Mouse (Mus musculus) right cerebral cortex, postnatal 10 days (tissue): Measurements from ENCODE around the gene Galntl5.
"Not testable (repeated sequence)": the region's sequence is repeated elsewhere in the genome, so short reads cannot be mapped to it uniquely, and the experiment has no call there.

Source experiments
- DNase-seq, 2 experiments: peaks; one replicate each; pipeline ENCODE4 v3.0.0; 2021; ENCODE audit warnings: low spot score in 2 of 2

Gene Galntl5

DNA sequence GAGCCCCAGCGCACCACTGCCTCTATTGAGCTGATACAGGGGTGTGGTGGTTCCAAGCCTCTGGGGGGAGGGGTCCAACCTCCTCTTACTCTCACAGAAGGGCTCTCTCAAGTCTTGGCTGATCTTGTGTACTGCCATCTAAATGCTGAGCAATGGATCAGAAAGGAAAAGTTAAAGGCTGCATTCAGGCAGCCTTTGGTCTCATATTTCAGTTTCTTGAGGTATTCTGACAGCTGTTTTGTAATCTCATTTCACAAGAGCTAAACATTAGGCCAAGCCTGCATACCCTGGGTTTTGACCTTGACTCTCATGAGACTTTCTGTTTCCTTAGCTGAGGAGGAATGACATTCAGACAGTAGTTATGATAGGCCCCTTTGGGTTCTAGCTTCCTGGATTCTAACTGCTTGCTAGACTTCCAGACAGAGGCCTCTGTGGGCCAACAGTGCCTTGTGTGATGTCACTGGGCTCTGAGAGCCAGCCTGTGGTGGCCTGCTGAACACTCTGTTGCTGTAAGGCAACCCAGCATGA, at the start of gene Galntl5:
TSS of gene Galntl5 (plus strand) at position 457 of the 528 bp plus-strand sequence.
- DNase-seq, result no peak

DNA sequence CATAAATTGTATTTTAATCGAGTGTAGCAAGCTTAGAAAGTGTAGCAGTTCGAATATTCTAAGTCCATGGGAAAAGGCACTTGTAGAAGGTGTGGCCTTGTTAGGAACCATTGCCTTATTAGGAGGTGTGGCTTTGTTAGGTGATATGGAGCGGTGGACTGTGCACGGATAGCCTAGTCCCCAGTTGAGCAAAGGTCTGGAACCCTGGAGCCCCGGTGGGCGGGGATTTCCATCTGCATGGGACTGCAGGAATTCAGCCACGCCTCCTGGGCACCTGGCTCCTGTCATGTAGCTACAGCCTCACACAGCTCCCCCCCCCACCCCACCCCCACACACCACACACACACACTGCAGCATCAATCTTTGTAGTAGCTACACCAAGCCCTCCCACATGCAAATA, 34.6 kb upstream of the Galntl5 start:
- no peak for DNase-seq

DNA sequence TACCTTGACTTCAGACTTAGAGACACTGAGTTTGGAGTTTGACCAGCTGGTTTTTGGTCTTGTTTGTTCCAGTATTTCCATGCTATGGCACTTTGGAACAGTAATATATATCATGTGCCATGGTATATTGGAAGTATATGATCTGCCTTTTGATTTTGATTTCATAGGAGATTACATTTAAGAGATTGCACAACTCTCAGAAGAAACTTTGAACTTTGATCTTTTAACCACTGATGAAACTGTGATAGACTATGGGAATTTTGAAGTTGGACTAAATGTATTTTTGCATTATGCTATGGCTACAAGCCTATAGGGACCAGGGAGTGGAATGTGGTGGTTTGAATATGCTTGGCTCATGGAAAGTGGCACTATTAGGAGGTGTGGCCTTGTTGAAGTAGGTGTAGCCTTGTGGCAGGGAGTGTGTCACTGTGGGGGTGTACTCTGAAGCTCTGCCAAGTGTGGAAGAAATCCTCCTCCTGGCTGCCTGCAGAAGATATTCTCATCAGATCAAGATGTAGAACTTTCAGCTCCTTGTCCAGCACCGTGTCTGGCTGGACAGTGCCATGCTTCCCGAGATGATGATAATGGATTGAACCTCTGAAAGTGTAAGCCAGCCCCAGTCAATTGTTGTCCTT, 31.8 kb upstream of the Galntl5 start:
- DNase-seq, result no peak

DNA sequence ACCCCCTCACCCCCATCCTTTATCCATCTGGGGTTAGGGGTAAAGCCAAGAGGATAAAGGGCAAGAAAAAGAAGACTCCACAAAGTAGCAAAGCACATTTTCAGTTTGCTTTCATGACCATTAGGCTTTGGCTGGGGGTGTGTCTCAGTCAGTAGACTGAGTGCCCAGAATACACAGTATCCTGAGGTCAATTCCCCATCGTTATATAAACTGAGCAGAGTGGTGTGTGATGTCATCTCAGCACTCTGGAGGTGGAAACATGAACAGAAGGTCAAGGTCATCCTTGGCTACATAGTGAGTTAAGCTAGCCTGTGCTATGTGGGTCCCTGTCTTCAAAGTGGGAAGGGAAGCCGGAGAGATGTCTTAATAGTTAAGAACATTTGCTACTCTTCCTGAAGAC, 27.8 kb upstream of the Galntl5 start:
- no peak for DNase-seq

DNA sequence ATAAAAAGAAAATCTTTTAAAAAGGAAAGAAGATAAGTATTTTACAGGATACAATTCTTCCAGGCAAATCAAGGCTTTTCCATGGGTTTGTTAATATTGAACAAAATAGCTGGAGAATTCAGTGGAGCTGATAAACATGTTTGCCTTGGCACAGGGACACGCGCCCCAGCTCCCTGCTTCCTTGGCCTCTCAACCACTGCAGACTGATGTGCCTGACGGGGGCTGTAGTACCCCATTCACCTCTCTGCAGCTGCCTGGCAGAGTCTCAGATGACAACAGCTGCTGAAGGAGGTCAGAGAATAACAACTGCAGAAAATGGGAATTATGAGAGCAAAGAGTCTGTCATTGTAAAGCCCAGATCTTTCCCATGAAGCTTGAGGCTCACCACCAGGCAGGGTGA, 27.3 kb upstream of the Galntl5 start:
- no peak for DNase-seq

DNA sequence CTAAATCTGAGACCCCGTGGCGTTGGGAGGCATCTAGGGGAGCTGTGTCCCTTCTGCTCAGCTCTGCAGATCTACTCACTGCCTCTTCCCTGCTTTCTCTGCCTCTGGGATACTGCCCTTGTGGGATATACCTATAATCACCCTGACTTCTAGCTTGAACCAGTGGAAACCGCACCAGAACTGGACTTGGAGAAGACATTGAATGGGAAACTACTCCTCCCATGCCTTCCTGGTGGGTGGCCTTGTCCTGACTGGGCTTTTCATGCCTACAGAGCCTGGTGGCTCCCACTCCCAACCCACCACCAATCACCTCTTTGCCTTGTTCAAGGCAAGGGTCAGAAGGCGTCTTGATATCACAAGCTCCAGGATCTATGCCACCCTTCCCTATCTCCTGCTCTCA, 26.4 kb upstream of the Galntl5 start:
- DNase-seq, result no peak

DNA sequence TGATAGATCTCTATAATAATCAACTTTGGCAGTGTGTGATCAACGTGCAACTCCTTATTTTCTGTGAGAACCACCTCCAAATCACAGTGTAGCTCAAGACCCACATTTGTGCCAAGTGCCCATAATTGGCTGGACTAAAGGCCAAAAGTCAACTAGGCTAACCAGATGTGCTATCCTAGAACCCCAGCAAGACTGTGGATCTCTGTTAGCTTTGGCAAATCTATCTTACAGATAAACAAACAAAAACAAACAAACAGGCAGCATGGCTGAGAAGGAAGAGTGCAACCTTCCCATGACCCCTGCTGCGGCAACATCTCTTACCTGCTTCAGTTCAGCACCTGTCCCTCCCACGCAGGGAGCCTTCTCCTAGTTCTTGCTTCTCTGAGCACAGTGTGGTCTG, 25.9 kb upstream of the Galntl5 start:
- no peak for DNase-seq

DNA sequence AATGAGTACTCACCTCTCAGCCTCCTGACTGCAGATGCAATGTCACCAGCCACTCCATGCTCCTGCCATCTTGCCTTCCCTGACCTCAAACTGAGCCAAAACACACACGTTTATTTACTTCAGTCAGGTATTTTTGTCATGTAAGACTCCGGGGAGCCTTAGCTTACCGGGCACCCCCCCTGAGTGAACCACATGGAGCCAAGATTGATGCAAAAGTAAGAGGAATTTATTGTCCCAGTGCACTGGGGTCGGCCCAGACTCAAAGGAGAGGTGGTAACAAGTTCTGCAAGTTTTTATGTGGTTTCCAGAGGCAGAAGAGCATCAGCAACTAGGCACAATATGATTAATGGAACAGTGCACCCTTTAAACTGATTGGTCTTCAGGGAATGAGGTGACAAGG, 24.1 kb upstream of the Galntl5 start:
- DNase-seq, result no peak

DNA sequence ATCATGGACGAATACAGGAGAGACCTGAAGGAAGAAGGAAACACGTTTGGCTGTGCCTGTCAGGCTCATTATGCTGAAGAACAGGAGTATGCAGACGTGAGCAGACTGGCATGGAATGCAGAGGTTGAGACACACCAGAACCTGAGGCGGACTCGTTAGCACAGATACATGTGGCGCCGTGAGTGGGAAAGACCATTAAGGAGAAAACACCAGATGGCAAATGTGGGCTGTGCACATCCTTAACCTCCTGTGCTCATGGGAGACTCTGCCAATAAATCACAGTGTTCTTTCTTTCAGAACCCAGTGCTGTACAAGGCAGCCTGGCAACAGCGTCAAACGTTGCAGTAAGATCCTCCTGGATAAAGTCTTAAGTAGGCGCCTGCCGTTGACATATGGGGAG, 20.7 kb upstream of the Galntl5 start:
- DNase-seq, result peak; percentile 26 to 41

DNA sequence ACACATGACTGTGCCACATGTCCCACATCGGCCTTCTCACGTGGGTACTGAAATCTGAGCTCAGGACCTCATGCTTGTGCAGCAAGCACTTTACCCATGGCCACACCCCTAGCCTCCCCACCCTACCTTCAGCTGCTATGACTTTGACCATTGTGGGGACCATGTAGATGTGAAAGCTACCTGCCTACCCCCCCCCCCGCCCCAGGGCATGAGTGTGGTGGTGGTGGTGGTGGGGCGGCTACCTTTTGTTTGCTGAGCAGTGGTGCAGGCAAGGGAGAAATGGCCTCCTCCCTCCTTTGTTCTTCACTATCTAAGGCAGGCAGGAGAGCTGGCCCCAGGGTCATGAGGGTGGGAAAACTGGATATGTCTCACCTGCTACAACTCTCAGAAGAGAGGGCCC, 18.3 kb upstream of the Galntl5 start:
- DNase-seq, result no peak

DNA sequence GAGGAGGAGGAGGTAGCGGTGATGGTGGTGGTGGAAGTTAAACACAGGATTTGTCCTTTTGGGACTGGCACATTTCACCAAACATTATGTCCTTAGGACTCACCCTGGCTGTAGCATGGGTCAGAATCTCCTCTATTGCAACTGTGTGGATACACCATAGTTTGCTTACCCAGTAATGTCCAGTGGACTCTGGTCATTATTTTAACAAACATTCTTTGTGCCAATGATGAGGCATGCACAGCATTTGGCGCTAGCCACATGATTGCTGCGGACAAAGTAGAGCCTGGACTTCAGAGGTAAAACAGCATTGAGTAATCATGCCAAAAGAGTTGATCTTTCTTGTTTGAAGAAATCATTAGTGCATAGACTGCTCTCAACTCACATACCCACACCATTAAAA, 17.3 kb upstream of the Galntl5 start:
- no peak for DNase-seq

DNA sequence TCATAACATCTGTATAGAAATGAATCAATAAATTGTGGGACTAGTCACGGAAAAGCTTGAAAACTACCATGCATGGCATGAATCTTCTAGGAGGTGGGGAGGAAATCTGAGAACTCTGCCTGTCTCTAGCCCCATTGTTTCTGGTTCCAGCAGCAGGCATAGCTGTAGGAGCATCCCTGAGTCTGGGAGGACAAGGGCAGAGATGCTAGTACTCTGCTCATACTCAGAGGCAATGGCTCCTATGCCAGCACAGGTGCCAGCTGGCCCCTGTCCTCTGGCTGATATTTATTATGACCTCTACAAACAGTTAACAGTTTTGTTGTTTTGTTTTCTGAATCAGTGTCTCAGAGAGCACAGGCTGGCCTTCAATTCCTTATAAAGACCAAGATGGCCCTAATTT, 16.9 kb upstream of the Galntl5 start:
- DNase-seq, result no peak

DNA sequence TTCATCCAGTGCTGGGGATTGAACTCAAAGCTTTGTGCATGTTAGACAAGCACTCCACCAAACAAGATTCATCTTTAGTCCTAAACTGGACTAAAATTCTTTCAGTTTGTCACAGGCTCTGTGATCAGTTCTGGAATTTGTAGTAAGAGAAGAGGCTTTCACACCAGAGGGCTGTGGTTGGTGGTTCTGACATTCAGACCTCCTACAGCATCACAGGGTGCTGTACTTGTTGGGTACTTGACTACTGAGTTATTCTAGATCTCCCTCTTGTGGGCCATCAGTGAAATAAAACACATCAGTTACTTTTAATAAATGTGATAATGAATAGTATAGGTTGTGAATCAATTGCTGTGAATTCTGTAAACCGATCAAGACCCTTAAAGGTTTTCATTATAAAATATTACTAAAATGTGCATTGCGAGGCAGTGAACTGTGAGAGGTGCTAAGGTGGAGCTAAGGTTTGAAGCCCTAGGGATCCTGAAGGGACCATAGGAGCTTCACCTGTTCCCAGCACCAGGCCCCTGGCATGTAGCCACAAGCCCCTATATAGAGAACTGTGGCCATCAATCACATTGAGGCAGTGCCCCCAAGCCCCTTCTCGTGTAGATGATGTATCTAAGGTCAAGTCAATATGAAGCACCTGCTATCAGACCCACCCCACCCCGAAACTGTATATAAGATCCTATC, 16.0 kb upstream of the Galntl5 start:
- no peak for DNase-seq

DNA sequence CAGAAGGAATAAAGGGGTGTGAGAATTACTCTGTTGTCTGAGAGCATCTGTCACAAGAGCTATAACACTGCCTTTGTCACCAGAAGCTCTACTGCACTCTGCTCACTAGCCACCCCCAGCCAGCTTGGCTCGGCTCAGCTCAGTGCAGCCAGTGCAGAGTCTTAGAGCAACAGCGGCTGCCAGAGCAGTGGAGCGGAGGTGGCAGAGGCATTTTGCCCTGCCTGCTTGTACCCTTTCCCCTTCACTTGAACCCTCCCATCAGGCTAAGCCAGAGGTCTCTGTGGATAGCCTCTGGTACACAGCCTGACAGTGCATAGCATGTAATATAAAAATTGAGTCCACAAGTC, 15.5 kb upstream of the Galntl5 start:
- no peak for DNase-seq

DNA sequence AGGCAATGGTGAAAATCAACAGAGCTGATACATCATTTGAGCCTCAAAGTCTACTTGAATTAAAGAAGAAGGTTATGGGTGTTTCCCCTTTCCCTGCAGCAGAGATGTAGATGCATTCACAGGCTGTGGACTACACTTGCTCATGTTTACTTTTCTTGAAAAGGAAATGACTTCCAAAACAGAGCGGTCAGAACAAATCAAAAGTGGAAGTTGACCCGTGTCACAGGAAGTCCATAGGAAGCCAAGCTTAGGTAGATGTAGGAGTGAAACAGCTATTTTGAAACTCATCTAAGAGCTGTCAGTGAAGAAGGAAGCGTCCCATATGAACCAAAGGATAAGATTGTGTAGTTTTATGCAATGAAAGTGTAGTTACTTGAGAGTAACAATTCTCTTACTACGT, 14.6 kb upstream of the Galntl5 start:
- no peak for DNase-seq

DNA sequence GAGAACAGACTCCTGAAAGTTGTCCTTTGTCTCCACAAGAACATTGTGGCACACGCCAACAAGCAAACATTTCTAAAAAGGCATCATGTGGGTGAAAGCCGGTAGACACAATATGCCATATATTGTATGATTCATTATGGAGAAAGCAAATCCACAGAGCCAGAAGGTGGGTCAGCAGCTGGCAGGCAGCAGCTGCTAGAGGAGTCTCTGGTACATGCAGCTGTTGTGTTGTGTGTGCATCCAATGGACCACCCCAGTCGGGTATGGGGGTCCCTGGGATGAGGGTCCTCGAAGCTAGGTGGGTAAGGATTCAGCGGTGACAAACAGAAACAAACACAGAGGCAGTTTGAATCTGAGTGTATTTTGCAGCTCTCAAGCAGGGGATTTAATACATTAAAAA, 3.3 kb upstream of the Galntl5 start:
- not testable (repeated sequence) for DNase-seq

DNA sequence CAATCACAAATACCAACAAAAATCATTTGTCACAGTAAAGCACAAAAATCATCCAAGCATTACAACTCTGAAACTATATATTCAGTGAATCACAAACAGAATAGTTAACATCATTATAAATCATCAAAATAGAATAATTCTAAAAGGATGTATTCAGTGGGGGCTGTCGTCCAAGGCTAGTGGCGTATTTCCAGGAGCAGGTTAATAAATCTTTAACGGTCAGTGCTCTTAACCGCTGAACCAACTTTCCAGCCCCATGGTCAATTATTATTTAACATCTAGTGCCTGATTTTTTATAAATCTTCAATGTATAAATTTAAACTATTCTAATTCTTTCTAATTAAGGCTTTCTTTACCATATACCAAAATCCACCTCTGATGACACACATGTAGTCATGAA, 2.7 kb upstream of the Galntl5 start:
- DNase-seq, result not testable (repeated sequence)

DNA sequence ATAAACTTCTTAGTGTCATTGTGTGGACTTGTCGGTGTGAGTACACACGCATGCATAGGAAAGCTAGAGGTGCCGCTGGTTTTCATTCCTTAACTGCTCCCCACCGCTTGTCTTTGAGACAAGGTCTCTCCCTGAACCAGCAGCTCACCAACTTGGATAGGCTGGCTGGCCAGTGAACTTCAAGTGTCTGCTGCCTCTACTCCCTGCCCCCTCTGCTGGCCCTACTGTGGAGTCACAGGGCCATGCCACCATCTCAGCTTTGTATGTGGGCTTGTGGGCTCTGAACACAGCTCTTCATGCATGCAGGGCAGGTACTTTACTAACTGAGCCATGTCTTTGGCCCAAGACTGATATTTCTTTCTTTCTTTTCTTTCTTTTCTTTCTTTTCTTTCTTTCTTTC, 2.0 kb upstream of the Galntl5 start:
- no peak for DNase-seq

DNA sequence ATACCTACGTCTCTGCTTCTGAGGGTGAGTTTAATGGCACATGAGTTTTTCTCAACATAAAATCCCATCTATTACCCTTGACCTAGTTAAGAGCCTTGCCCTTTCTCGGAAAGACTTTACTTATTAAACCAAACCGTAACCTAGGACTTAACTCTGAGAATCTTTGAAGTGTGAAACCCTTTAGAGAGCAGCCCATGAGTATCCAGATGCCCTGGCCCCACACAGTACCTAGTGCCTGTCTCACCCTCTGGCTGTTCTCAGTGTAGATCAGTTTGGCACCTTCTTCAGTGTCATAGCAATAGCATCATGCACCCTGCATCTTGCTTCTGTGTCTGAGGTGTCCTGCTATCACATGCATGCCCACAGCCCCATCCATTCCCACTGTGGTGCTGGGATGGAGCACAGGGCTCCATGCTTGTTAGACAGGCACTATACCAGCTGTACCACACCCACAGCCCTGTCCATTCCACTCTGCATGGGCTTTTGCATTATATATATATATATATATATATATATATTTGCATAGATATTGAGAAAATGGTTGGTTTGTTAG, 1.2 kb upstream of the Galntl5 start:
- DNase-seq, result no peak

DNA sequence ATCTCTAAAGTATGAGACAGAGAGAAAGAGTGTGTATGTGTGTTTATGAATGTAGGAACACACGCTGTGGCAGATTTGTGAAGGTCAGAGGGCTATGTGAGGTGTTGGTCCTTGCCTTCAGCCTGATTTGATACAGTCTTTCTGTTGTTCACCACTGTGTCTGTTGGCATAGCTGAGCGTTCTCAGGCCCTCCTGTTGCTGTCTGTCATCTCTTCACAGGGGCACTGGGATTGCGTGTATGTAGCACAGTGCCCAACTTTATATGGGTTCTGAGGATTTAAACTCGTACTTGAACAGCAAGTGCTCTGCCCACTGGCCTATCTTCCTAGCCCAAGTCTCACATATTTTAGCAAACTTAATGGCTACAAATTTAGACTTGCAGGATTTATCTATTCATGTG, 2.3 kb downstream of the Galntl5 start:
- no peak for DNase-seq

DNA sequence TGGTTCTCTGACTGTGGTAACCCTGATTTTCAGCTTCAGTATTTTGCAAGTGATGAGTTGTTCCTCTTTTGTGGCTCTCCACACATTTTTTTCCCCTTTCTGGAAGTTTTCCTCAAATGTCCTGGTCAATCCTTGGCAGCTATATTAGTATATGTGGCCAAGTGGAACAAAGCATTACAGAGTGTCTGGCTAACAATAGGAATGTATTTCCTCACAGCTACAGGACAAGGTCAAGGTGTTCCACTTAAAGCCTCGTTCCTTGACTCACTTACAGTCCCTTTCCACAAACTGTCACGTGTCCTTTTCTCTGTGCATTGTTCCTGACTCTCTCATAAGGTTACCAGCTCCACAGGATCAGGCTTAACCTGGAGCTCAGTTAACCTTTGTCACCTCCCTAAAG, 3.3 kb downstream of the Galntl5 start:
- DNase-seq, result no peak

DNA sequence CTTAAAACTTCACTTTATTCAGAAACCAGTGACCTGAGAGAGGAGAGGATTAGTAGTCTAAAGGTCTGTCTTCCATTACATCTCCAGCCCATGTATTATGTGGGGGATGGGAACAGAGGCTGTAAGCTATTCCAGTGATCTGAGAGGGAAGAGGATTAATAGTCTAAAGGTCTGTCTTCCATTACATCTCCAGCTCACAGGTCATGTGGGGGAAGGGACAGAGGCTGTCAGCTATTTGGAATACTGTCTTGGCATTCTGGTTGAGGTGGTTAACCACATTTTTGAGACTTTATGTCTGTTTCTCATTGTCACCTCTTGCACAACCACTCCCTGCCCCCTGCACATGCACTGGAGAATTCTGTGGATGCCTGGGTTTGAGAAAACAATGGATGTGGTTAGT, 6.5 kb downstream of the Galntl5 start:
- no peak for DNase-seq

DNA sequence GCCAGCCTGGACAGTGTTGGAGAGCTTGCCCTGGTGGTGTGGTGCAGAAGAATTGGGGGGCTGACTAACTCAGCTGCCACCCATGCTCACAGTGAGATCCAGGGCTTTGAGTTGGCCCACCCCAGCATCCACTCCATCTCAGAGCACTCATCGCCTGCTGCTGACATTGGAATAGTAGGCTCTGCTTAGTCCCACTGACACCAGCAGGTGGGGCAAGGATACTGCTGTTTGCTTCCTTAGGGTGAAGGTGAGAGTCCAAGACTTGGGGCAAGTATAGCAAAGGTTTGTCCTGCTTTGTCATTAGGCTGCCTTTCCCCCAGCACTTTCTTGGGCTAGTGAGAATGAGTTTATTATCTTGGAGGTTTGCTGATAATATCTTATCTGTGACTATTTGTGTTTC, 7.5 kb downstream of the Galntl5 start:
- no peak for DNase-seq
